Mouse (Mus musculus) skeletal muscle tissue, adult 2 months (tissue): ENCODE measurements around the gene Gtf3c4.

Experiments used
- DNase-seq: peaks from one replicate; pipeline ENCODE4 v3.0.0-alpha.2; 2012; ENCODE audit warnings: low read depth, low spot score

Gene Gtf3c4

DNA sequence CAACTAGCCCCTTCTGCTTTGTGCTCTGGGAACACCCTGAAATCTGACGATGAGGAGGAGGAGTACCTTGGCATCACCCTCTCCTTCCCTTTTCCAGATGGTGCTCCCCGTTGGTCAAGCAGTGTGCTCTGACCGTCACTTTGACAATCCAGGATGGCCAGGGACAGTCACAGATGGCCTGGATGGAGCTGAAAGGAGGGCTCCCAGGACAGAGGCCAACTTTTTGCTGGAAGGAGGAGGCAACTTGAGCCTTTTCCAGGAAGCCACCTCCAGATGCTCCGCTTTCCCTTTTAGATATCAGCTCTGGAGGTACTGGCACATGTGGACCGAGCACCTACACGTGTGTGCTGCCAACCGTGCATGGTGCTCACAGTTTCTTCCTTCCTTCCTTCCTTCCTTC lies 36.8 kb downstream of the Gtf3c4 start:
- DNase-seq, result no peak

GRCm38 (mm10) chr2:28799575-28799974 lies 40.6 kb downstream of the Gtf3c4 start:
- no peak for DNase-seq

DNA sequence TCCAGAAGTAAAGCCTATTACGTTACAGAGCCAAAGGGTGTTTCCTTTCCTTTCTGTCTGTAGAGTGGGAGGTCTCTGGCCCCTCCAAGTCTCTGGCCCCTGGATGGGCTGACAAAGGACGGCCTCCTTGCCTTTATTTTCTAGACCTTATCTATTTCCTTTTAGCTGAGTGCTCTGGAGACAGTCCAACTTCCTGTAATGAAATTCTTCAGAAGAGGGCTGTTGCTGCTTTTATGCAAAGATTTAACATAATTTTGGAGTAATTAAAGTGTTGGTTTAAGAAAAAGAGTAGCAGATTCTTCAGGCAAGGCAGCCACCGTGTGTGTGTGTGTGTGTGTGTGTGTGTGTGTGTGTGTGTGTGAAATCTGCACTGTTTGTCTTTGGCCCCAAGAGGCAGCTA lies 41.8 kb downstream of the Gtf3c4 start:
- no peak for DNase-seq

- no peak for DNase-seq
Observed at GRCm38 (mm10) chr2:28797490-28798106, 42.6 kb downstream of the Gtf3c4 start.

GRCm38 (mm10) chr2:28796298-28796697 lies 43.9 kb downstream of the Gtf3c4 start:
- DNase-seq, result no peak

DNA sequence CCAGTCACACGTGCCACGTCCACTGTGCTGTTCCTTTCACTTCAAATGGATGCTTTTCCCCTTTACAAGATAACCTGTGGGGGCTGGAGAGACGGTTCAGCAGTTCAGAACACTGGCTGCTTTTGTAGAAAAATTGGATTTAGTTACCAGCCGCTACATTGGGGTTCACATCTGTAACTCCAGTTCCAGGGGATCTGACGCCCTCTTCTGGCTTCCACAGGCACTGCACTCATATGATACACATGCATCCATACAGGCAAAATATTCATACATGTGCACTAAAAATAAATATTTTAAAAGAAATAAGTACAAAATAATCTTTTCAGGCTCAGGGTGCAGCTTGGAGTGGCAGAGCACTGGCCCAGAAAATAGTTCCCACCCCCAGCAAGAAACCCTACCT lies 45.5 kb downstream of the Gtf3c4 start:
- no peak for DNase-seq

DNA sequence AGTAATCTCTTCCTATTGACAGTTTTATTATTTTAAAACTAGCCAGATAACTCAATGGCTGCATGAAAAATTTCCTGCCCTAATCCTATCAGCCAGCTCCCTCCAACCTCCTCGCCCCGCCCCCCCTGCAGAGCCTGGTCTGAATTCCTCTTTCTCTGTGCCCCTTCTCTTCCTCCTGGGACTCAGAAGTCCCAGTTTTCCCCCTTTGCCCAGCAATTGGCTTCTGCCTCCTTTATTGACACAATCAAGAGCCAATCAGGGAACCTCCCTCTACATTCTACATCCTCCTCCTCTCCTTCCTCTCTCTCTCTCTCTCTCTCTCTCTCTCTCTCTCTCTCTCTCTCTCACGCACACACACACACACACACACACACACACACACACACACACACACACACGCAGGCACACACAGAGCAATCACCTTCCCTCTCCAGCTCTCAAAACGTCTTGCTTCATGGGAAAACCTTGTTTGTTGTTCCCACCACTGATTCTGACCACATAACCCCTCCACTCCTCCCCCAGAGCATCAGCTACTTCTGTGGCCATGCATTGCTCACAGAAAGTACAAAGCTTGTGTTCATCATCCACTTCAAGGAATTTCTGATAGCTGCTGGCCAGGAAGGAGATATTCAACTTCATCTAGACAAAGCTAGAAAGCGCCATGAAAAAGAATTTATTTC lies 47.1 kb downstream of the Gtf3c4 start:
- peak; percentile 67 for DNase-seq

DNA sequence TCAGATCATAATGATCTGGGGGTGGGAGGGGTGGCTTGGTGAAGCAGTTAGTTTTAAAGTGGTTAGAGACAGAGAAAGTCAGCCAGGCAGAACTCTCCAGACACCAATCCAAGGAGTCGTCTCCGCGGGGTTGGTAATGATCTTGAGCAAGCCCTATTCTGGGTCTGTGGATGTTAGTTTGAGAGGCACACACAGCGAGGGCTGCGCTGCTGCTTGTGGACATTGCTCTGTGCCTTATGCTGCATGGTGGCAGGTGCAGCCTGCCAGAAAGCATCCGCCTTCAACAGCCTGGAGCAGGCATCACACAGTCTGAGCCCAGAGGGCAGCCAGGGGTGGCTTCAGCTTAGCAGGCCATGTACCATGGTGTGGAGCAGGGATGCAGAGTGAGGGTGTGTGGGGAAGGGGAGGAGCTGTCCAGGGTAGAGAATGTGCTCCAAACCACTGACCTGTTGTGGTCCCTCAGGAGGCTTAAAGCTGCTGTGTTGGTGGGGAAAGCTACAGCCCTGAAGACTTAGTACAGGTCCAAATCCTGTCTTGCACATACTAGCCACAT lies 53.0 kb downstream of the Gtf3c4 start:
- no peak for DNase-seq

GRCm38 (mm10) chr2:28786355-28787066 lies 53.6 kb downstream of the Gtf3c4 start:
- DNase-seq, result no peak

DNA sequence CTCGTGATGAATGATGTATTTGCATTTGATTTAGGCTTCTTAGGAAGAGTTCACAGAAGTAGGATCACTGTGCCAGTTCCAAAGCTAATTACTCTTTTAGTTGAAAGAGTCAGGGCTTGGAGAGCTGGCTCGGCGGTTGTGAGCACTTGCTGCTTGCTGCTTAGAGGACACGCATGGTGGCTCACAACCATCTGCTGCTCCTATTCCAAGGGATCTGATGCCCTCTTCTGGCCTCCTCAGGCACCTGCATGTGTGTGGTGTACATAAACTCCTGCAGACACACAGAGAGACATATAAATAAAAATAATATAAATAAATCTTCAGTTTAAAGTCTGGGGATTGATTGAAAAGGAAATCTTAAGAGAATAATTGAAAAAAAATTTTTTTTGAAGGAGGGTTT lies 58.9 kb downstream of the Gtf3c4 start:
- no peak for DNase-seq

- no peak for DNase-seq
Observed at GRCm38 (mm10) chr2:28780001-28780782, 60.0 kb downstream of the Gtf3c4 start.

GRCm38 (mm10) chr2:28776728-28777127 lies 63.4 kb downstream of the Gtf3c4 start:
- DNase-seq, result no peak

- no peak for DNase-seq
Observed at GRCm38 (mm10) chr2:28774073-28774472, 66.1 kb downstream of the Gtf3c4 start.
